Mouse (Mus musculus) testis, adult 2 months (tissue): ENCODE results near the gene Atp5j. TPM values are rescaled to one million over a fixed set of nuclear protein-coding genes. Genes with fewer than 3 reads are reported as not detected.

Experiments
- H3K27ac ChIP-seq: fragments of 200-500 bp; 2 replicates; pipeline ENCODE4 v1.5.1; 2012; ENCODE audit warnings: low read depth, low read length; ENCODE audit not compliant: control insufficient read depth, insufficient read depth
- H3K27me3 ChIP-seq: fragments of 200-500 bp; 2 replicates; pipeline ENCODE4 v1.6.1; 2012; ENCODE audit warnings: mild to moderate bottlenecking, low read length, moderate library complexity; ENCODE audit not compliant: control insufficient read depth, insufficient read depth
- H3K36me3 ChIP-seq: fragments of 200-500 bp; 2 replicates; pipeline ENCODE4 v1.6.1; 2012; ENCODE audit warnings: mild to moderate bottlenecking, low read length; ENCODE audit not compliant: control insufficient read depth, insufficient read depth
- H3K4me1 ChIP-seq: fragments of 200-500 bp; 2 replicates; pipeline ENCODE4 v1.6.1; 2012; ENCODE audit warnings: low read length; ENCODE audit not compliant: control insufficient read depth, insufficient read depth
- H3K4me3 ChIP-seq: fragments of 200-500 bp; 2 replicates; pipeline ENCODE4 v1.5.1; 2012; ENCODE audit warnings: low read depth, mild to moderate bottlenecking, low read length, moderate library complexity, mixed read lengths; ENCODE audit not compliant: control insufficient read depth
- CTCF ChIP-seq: fragments of 200-500 bp; IDR thresholded peaks from 2 replicates; pipeline ENCODE4 v1.5.1; 2012; ENCODE audit warnings: low read depth, mild to moderate bottlenecking, inconsistent platforms, low read length, moderate library complexity; ENCODE audit not compliant: control insufficient read depth, insufficient read depth, insufficient replicate concordance
- POLR2A ChIP-seq: fragments of 200-500 bp; IDR thresholded peaks from 2 replicates; pipeline ENCODE4 v1.6.1; 2012; ENCODE audit warnings: low read depth, mild to moderate bottlenecking, inconsistent platforms, low read length, moderate library complexity; ENCODE audit not compliant: control insufficient read depth
- polyA plus RNA-seq: library from polyadenylated mRNA; depleted of rRNA; stranded (reverse); fragments of >200 nt; gene quantifications from 2 replicates; pipeline ENCODE4 v1.2.3, GENCODE M21; 2012

The Atp5j gene
- polyA plus RNA-seq, 1 experiment, result 217 TPM

- Histone ChIP-seq H3K27ac (no peak overlapping the region), H3K27me3 (no peaks in the 10 kb centered on the region), H3K4me1 (peaks cover 4% of the 10 kb centered on the region), H3K4me3 (peak overlapping the region; percentile 54), H3K36me3 (no peaks in the 10 kb centered on the region)
- no peak for TF ChIP-seq POLR2A
- TF ChIP-seq CTCF, result no peak
These were observed 39.7 kb upstream of the Atp5j start for GRCm38 (mm10) chr16:84875012-84875717.

- no peak for TF ChIP-seq POLR2A
- no peak for TF ChIP-seq CTCF
- Histone ChIP-seq H3K4me3 (no peak overlapping the region), H3K4me1 (peaks cover 2% of the 10 kb centered on the region; the same call in 1 of the 2 replicates), H3K27me3 (no peaks in the 10 kb centered on the region), H3K36me3 (no peaks in the 10 kb centered on the region), H3K27ac (no peak overlapping the region)
These were observed 38.4 kb upstream of the Atp5j start for GRCm38 (mm10) chr16:84873805-84874204.

- Histone ChIP-seq H3K27me3 (no peaks in the 10 kb centered on the region), H3K4me3 (no peak overlapping the region), H3K27ac (no peak overlapping the region), H3K36me3 (peaks cover 1% of the 10 kb centered on the region; the same call in 1 of the 2 replicates), H3K4me1 (no peaks in the 10 kb centered on the region)
- no peak for TF ChIP-seq POLR2A
- no peak for TF ChIP-seq CTCF
These were observed 29.2 kb upstream of the Atp5j start for GRCm38 (mm10) chr16:84864656-84865055.

- Histone ChIP-seq H3K27ac (no peak overlapping the region), H3K27me3 (no peaks in the 10 kb centered on the region), H3K36me3 (peaks cover 4% of the 10 kb centered on the region), H3K4me3 (no peak overlapping the region), H3K4me1 (no peaks in the 10 kb centered on the region)
- TF ChIP-seq POLR2A (no peak), CTCF (no peak)
These were observed 18.1 kb upstream of the Atp5j start for GRCm38 (mm10) chr16:84853492-84853891.

- TF ChIP-seq POLR2A (no peak), CTCF (no peak)
- Histone ChIP-seq H3K27ac (no peak overlapping the region), H3K4me3 (no peak overlapping the region), H3K36me3 (peaks cover 1% of the 10 kb centered on the region), H3K27me3 (no peaks in the 10 kb centered on the region), H3K4me1 (peaks cover 11% of the 10 kb centered on the region)
These were observed 3.2 kb upstream of the Atp5j start for GRCm38 (mm10) chr16:84838576-84838975.

- H3K36me3 ChIP-seq, result peaks cover 1% of the 10 kb centered on the region
- peak overlapping the region; percentile 85 for H3K27ac ChIP-seq
- TF ChIP-seq CTCF, result no peak
- no peak for TF ChIP-seq POLR2A
- no peaks in the 10 kb centered on the region for H3K27me3 ChIP-seq
- H3K4me1 ChIP-seq, result peaks cover 11% of the 10 kb centered on the region
- H3K4me3 ChIP-seq, result peak overlapping the region; percentile 96
These were observed 658 bp upstream of the Atp5j start for GRCm38 (mm10) chr16:84835823-84836743.
